Mouse (Mus musculus) bone marrow, adult 2 months (tissue): ENCODE results near the gene Enpp6. TPM values are rescaled to one million over a fixed set of nuclear protein-coding genes. Genes with fewer than 3 reads are reported as not detected.

ENCODE experiments used
- H3K27ac ChIP-seq: fragments of 200-500 bp; 2 replicates; pipeline ENCODE4 v1.5.1; 2012; ENCODE audit warnings: low read depth, mild to moderate bottlenecking, control low read depth, inconsistent platforms, low read length; ENCODE audit not compliant: control insufficient read depth, poor library complexity, insufficient read depth
- H3K4me1 ChIP-seq: fragments of 200-500 bp; 2 replicates; pipeline ENCODE4 v1.6.1; 2011; ENCODE audit warnings: low read length; ENCODE audit not compliant: control insufficient read depth, insufficient read depth
- H3K4me3 ChIP-seq: fragments of 200-500 bp; replicated peaks from 2 replicates; pipeline ENCODE3; 2011; ENCODE audit warnings: mild to moderate bottlenecking, low read depth, low read length, control low read depth; ENCODE audit not compliant: control insufficient read depth
- CTCF ChIP-seq: fragments of 200-500 bp; IDR thresholded peaks from 2 replicates; pipeline ENCODE4 v1.5.1; 2011; ENCODE audit warnings: low read length, control low read depth; ENCODE audit not compliant: control insufficient read depth, insufficient read depth
- POLR2A ChIP-seq: fragments of 200-500 bp; IDR thresholded peaks from 2 replicates; pipeline ENCODE4 v1.6.1; 2011; ENCODE audit warnings: low read depth, mild to moderate bottlenecking, control low read depth, low read length, borderline replicate concordance; ENCODE audit not compliant: control insufficient read depth
- WGBS: fragments of 180-500 bp; shearing (Covaris S2); methylation state at CpG from one replicate; pipeline ENCODE4 v1.1.7; 2018; 5-methylcytosine and 5-hydroxymethylcytosine counted together
- polyA plus RNA-seq: library from polyadenylated mRNA; stranded (reverse); fragments of >200 nt; gene quantifications from 2 replicates; pipeline ENCODE4 v1.2.4, GENCODE M21; 2011; ENCODE audit warnings: low replicate concordance; ENCODE audit not compliant: missing spikeins, insufficient read depth, insufficient read length

The Enpp6 gene
- polyA plus RNA-seq, 1 experiment: not detected

DNA sequence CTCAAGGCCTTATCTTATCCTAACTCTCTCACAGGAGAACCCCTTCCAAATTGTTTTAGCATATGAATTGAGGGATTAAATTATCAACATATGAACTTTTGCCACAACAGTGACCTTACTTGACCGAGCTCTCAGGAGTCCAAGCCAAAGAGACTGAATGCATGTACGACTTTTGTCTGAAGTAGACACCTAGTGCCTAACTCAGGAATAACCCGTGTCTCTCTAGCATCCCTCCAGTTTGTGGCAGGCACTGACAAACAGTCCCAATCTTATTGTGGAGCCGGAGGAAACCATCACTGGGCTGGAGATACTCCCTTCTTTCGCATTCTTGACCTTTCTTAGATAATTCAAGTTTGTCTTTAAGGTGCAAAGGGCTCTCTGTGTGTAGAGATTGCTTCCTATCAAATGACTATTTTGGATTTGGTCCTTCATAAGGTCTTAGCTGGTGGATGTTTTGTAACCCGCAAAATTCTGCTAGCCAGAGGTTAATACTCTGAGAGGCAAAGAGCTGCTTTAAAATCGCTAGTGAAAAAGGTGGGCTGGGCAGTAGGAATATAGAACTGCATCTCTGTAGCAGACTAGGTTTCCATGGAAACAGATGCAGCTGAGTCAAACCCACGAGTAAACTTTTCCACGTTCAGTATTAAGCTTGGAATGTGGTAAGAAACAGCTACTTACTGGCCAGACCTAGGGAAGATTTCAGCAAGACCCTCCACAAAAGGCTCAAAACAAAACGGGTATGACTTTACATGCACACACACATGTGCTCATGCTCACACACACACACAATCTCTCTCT, 23.9 kb upstream of the Enpp6 start:
- H3K27ac ChIP-seq: no peak overlapping the region
- no peak for TF ChIP-seq POLR2A
- no peak for TF ChIP-seq CTCF
- H3K4me3 ChIP-seq: no peak overlapping the region
- no peaks in the 10 kb centered on the region for H3K4me1 ChIP-seq
- 75% methylated on average over 10 of the region's 10 CpGs for WGBS

- Histone ChIP-seq H3K27ac (no peak overlapping the region), H3K4me3 (no peak overlapping the region), H3K4me1 (no peaks in the 10 kb centered on the region)
- WGBS: 41% methylated on average over 8 of the region's 8 CpGs
- TF ChIP-seq CTCF (no peak), POLR2A (no peak)
Measured at GRCm38 (mm10) chr8:46963619-46964145, 23.0 kb upstream of the Enpp6 start.

GRCm38 (mm10) chr8:46965812-46966211, 20.9 kb upstream of the Enpp6 start:
- 87% methylated on average over 14 of the region's 14 CpGs for WGBS
- no peak overlapping the region for H3K27ac ChIP-seq
- TF ChIP-seq POLR2A (no peak), CTCF (no peak)
- H3K4me3 ChIP-seq: no peak overlapping the region
- no peaks in the 10 kb centered on the region for H3K4me1 ChIP-seq

DNA sequence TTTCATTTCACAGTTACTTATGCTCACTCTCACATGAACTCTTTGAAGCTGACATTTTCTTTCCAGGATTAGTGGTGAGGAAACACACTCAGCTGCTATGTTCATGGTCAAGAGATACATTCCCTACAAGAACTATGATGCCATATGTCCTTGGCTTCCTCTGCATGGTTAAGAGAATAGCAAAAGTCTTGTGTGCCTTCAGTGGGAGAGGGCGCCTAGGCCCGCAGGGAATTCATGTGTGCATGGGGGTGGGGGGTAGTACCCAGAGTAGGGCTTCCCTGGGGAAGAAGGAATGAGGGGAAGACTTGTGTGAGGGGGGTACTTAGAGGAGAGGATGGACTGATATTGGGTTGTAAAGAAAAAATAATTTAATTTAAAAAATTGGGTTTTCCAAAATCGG, 18.0 kb upstream of the Enpp6 start:
- WGBS: 83% methylated on average over 3 of the region's 3 CpGs
- no peak overlapping the region for H3K27ac ChIP-seq
- H3K4me3 ChIP-seq: no peak overlapping the region
- no peaks in the 10 kb centered on the region for H3K4me1 ChIP-seq
- no peak for TF ChIP-seq CTCF
- no peak for TF ChIP-seq POLR2A

- TF ChIP-seq CTCF: no peak
- no peak for TF ChIP-seq POLR2A
- 41% methylated on average over 2 of the region's 2 CpGs for WGBS
- H3K4me3 ChIP-seq: no peak overlapping the region
- no peak overlapping the region for H3K27ac ChIP-seq
- no peaks in the 10 kb centered on the region for H3K4me1 ChIP-seq
Measured at GRCm38 (mm10) chr8:46969386-46969785, 17.3 kb upstream of the Enpp6 start.

DNA sequence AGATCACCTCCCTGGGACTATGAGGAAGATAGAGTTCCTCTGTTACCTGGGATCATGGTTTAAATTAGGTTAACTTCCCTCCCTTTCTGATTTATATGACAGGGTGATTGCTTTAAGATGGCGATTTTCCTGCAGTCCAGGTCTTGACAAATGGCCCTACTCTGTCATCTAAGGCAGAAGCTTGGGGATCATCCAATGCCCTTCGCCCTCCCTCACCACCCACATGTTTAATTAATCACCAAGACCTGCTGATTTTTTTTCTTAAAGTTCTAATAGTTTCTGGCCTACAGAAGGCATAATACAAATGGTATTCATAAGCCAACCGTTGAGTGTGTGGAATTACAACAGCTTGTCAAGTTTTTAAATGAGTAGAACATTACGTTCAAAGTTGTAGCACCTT, 9.3 kb upstream of the Enpp6 start:
- Histone ChIP-seq H3K4me1 (no peaks in the 10 kb centered on the region), H3K27ac (no peak overlapping the region), H3K4me3 (no peak overlapping the region)
- 77% methylated on average over 4 of the region's 4 CpGs for WGBS
- TF ChIP-seq CTCF (no peak), POLR2A (no peak)

DNA sequence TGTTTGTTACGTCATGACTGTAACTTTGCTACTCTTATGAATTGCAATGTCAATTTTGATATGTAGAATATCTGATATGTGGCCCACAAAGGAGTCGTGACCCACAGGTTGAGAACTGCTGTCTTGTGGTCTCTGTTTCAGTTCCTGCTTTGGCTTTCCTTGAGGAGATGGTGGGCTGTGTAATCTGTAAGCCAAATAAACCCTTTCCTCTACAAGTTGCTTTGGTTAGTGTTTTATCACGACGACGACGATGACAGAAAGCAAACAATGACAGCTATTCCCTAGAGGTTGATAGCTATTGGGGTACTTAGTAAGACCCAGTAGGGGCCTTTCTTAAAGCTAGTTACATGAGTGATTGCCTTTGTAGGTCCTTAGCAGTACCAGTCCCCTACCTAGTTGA, 4.5 kb upstream of the Enpp6 start:
- 55% methylated on average over 6 of the region's 6 CpGs for WGBS
- Histone ChIP-seq H3K27ac (no peak overlapping the region), H3K4me1 (no peaks in the 10 kb centered on the region), H3K4me3 (no peak overlapping the region)
- no peak for TF ChIP-seq POLR2A
- no peak for TF ChIP-seq CTCF

GRCm38 (mm10) chr8:46982770-46983169, 3.9 kb upstream of the Enpp6 start:
- TF ChIP-seq CTCF: no peak
- no peak for TF ChIP-seq POLR2A
- H3K4me3 ChIP-seq: no peak overlapping the region
- WGBS: 72% methylated on average over 4 of the region's 4 CpGs
- H3K27ac ChIP-seq: no peak overlapping the region
- no peaks in the 10 kb centered on the region for H3K4me1 ChIP-seq

DNA sequence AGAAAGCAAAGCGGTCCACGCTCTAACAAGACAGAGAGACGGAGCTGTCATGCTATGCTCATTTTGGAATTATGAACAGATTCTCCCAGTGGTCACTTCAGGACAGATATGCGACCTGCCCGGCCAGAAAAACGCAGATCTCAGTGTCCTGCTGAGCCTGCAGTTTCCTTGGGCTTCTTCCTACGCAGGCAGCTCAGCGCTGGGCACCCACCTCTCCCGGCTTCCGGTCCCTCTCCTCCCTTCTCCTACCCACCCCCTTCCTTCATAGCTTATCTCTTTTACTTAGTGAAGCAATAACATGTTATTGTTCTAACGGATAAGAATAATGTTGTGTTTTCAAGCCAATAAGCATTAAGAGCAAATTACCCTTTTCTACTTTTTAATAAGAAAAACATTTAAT, 2.0 kb upstream of the Enpp6 start:
- no peak overlapping the region for H3K27ac ChIP-seq
- 80% methylated on average over 11 of the region's 11 CpGs for WGBS
- no peak overlapping the region for H3K4me3 ChIP-seq
- no peaks in the 10 kb centered on the region for H3K4me1 ChIP-seq
- TF ChIP-seq CTCF (no peak), POLR2A (no peak)
